Mouse (Mus musculus) liver, adult 2 months (tissue): ENCODE measurements around the gene Cdh22. TPM values are rescaled to one million over a fixed set of nuclear protein-coding genes. Genes with fewer than 3 reads are reported as not detected.

Experiments used
- DNase-seq: peaks from one replicate; pipeline ENCODE4 v3.0.0-alpha.2; 2011; ENCODE audit warnings: low read depth, low spot score; ENCODE audit errors: extremely low read depth
- H3K27ac ChIP-seq: fragments of 200-500 bp; replicated peaks from 2 replicates; pipeline ENCODE4 v1.5.1; 2012; ENCODE audit warnings: low read depth, mild to moderate bottlenecking, control low read depth, inconsistent platforms, low read length; ENCODE audit not compliant: insufficient read depth
- H3K27me3 ChIP-seq: fragments of 200-500 bp; 2 replicates; pipeline ENCODE4 v1.6.1; 2012; ENCODE audit warnings: mild to moderate bottlenecking, moderate library complexity, low read length, inconsistent platforms; ENCODE audit not compliant: control insufficient read depth, insufficient read depth
- H3K36me3 ChIP-seq: fragments of 200-500 bp; 2 replicates; pipeline ENCODE4 v1.6.1; 2012; ENCODE audit warnings: low read length, inconsistent platforms; ENCODE audit not compliant: control insufficient read depth, insufficient read depth
- H3K4me1 ChIP-seq: fragments of 200-500 bp; 2 replicates; pipeline ENCODE4 v1.6.1; 2011; ENCODE audit warnings: low read length; ENCODE audit not compliant: control insufficient read depth, insufficient read depth
- H3K4me3 ChIP-seq: fragments of 200-500 bp; 2 replicates; pipeline ENCODE4 v1.5.1; 2011; ENCODE audit warnings: low read depth, mild to moderate bottlenecking, control low read depth, low read length, moderate library complexity; ENCODE audit not compliant: insufficient read depth
- H3K79me2 ChIP-seq: fragments of 200-500 bp; 2 replicates; pipeline ENCODE4 v1.6.1; 2012; ENCODE audit warnings: inconsistent platforms, mild to moderate bottlenecking, low read length, moderate library complexity; ENCODE audit not compliant: control insufficient read depth, insufficient read depth
- H3K9ac ChIP-seq: fragments of 200-500 bp; 2 replicates; pipeline ENCODE4 v1.6.1; 2012; ENCODE audit warnings: low read depth, mild to moderate bottlenecking, control low read depth, inconsistent platforms, low read length
- CTCF ChIP-seq: fragments of 200-500 bp; IDR thresholded peaks from 2 replicates; pipeline ENCODE4 v1.5.1; 2011; ENCODE audit warnings: low read depth, low read length, control low read depth
- POLR2A ChIP-seq: fragments of 200-500 bp; IDR thresholded peaks from 2 replicates; pipeline ENCODE4 v1.6.1; 2011; ENCODE audit warnings: low read length, control low read depth; ENCODE audit not compliant: insufficient read depth; ENCODE audit errors: extremely low read depth
- WGBS: fragments of 180-500 bp; shearing (Covaris S2); methylation state at CpG from one replicate; pipeline ENCODE4 v1.1.7; 2018; 5-methylcytosine and 5-hydroxymethylcytosine counted together
- polyA plus RNA-seq: library from polyadenylated mRNA; depleted of rRNA; stranded (reverse); fragments of >200 nt; gene quantifications from 2 replicates; pipeline ENCODE4 v1.2.3, GENCODE M21; 2012
- total RNA-seq: library from RNA; depleted of rRNA; stranded (reverse); fragments of >200 nt; gene quantifications from 2 replicates; pipeline ENCODE4 v1.2.3, GENCODE M21; 2014

The Cdh22 gene
- total and polyA plus RNA-seq, 2 experiments = not detected

GRCm38 (mm10) chr2:165211426-165212079, 23.1 kb downstream of the Cdh22 start:
- Histone ChIP-seq H3K9ac (no peak overlapping the region), H3K4me3 (no peak overlapping the region), H3K4me1 (no peaks in the 10 kb centered on the region), H3K36me3 (no peaks in the 10 kb centered on the region), H3K27me3 (peaks cover 19% of the 10 kb centered on the region; the same call in 1 of the 2 replicates), H3K27ac (no peak overlapping the region), H3K79me2 (no peaks in the 10 kb centered on the region)
- no peak for TF ChIP-seq POLR2A
- TF ChIP-seq CTCF = no peak
- DNase-seq = no peak
- WGBS = 5% methylated on average over 19 of the region's 20 CpGs

DNA sequence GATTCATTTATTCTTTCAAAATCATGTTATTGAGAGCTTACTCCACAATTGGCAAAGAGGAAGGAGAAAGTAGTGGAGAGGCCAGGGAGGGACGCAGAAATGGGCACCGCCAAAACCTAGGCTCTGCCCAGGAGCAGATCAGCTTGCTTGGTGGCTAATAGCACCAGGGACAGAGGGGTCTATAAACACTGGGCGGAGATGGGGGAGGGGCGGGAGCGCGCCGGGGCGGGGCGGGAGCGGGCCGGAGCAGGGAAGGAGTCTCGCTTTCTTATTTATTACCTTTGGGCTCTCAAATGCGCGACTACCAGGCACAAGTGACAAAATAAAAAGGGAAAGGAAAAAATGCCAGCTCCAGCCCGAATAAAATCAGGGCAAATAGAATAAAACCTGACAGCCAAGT, 23.7 kb downstream of the Cdh22 start:
- 3% methylated on average over 15 of the region's 15 CpGs for WGBS
- TF ChIP-seq POLR2A (no peak), CTCF (no peak)
- DNase-seq = no peak

DNA sequence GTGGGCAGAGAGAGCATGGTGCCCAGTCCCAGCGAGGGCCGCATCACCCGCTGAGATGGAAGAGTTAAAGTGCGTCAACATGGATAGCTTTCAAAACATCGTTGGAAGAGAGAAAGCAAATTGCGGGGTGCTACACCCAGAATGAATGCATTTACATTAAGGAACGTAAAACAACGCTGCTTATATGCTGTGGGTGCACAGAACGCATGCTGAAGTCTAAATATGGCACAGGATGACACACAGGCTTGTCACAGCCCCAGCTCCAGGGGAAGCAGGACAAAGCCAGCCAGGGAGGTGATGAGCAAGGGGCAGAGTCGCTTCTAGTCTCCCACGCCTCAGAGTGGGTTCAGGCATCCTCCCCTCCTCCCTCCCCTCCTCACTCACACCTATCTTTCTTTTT, 27.0 kb downstream of the Cdh22 start:
- no peaks in the 10 kb centered on the region for H3K79me2 ChIP-seq
- H3K9ac ChIP-seq = no peak overlapping the region
- H3K36me3 ChIP-seq = no peaks in the 10 kb centered on the region
- no peak for DNase-seq
- H3K27ac ChIP-seq = no peak overlapping the region
- H3K4me1 ChIP-seq = no peaks in the 10 kb centered on the region
- peaks cover 12% of the 10 kb centered on the region; the same call in 1 of the 2 replicates for H3K27me3 ChIP-seq
- WGBS = 65% methylated on average over 11 of the region's 11 CpGs
- H3K4me3 ChIP-seq = no peak overlapping the region
- TF ChIP-seq CTCF = no peak
- TF ChIP-seq POLR2A = no peak

More for the DNA sequence above, 23.7 kb downstream of the Cdh22 start:
- Histone ChIP-seq H3K4me3 (no peak overlapping the region), H3K4me1 (no peaks in the 10 kb centered on the region), H3K36me3 (no peaks in the 10 kb centered on the region), H3K9ac (no peak overlapping the region), H3K27ac (no peak overlapping the region), H3K79me2 (no peaks in the 10 kb centered on the region), H3K27me3 (peaks cover 19% of the 10 kb centered on the region; the same call in 1 of the 2 replicates)

DNA sequence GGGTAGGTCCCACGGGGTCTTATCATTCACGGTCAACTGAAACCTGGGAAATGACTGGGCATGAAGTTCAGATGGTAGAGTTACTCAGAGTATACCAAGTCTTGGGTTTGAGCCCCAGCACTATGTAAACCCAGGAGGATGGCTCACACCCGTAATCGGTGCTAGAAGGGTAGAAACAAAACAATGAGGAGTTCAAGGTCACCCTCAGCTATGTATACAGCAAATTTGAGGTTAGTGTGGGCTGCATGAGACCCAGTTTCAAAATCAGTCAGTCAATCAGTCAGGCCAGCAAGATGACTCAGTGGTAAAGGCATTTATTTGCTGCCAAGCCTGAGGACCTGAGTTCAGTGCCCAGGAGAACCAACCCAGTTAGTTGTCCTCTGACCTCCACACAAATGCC, 27.6 kb downstream of the Cdh22 start:
- H3K36me3 ChIP-seq = no peaks in the 10 kb centered on the region
- 58% methylated on average over 4 of the region's 4 CpGs for WGBS
- H3K27ac ChIP-seq = no peak overlapping the region
- H3K9ac ChIP-seq = no peak overlapping the region
- no peaks in the 10 kb centered on the region for H3K79me2 ChIP-seq
- H3K27me3 ChIP-seq = peaks cover 9% of the 10 kb centered on the region; the same call in 1 of the 2 replicates
- no peak for DNase-seq
- H3K4me1 ChIP-seq = no peaks in the 10 kb centered on the region
- TF ChIP-seq POLR2A = no peak
- TF ChIP-seq CTCF = no peak
- no peak overlapping the region for H3K4me3 ChIP-seq

GRCm38 (mm10) chr2:165205486-165205885, 29.2 kb downstream of the Cdh22 start:
- Histone ChIP-seq H3K9ac (no peak overlapping the region), H3K36me3 (no peaks in the 10 kb centered on the region), H3K27me3 (peaks cover 6% of the 10 kb centered on the region; the same call in 1 of the 2 replicates), H3K27ac (no peak overlapping the region), H3K79me2 (no peaks in the 10 kb centered on the region), H3K4me1 (no peaks in the 10 kb centered on the region), H3K4me3 (no peak overlapping the region)
- no peak for TF ChIP-seq POLR2A
- no peak for DNase-seq
- whole genome bisulfite sequencing = 71% methylated on average over 6 of the region's 6 CpGs

- TF ChIP-seq CTCF (no peak), POLR2A (no peak)
- no peak for DNase-seq
- H3K27ac ChIP-seq = no peak overlapping the region
- peaks cover 6% of the 10 kb centered on the region; the same call in 1 of the 2 replicates for H3K27me3 ChIP-seq
- no peak overlapping the region for H3K9ac ChIP-seq
- H3K4me3 ChIP-seq = no peak overlapping the region
- whole genome bisulfite sequencing = 57% methylated on average over 7 of the region's 7 CpGs
- H3K79me2 ChIP-seq = no peaks in the 10 kb centered on the region
- no peaks in the 10 kb centered on the region for H3K36me3 ChIP-seq
- no peaks in the 10 kb centered on the region for H3K4me1 ChIP-seq
These were observed 29.7 kb downstream of the Cdh22 start for GRCm38 (mm10) chr2:165204931-165205330.
